In the genomic region with DNA sequence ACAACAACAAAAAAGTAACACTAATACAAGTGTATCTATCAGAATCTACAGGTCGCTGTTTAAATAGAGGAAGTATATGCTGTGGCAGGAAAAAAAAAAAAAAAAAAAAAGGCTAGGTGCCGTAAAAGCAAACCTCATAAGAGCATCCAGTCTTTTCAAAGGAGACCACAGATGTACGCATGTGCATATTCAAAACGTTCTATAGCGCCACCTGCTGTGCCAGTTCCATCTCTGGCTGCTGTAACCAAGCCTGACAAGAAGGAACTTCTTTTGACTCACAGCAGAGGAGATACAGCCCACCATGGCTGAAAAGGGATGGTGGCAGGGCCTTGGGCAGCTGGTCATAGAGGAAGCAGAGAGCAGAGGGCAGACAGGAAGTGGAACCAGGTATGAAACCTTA, we compare ENCODE assay signal across 38 mouse cellular contexts. TPM values are rescaled to one million over a fixed set of nuclear protein-coding genes. Genes with fewer than 3 reads are reported as not detected.
"Had no signal": no experiment of that assay in that cellular context is flagged by ENCODE, and none has a peak within 500 bp of the region (broad histone marks: within the 10 kb centered on the region; RNA-seq: fewer than 3 reads in every experiment).

No protein-coding gene starts in this region.

RNA-seq across cellular contexts. Expression of a gene that starts 39.0 kb away (rescaled TPM):
- total RNA-seq: gastrocnemius, adult 18-20 months; gastrocnemius, adult 8-10 months; gastrocnemius, postnatal 14 days; gastrocnemius, postnatal 36 days; heart, adult 18-20 months; heart, adult 8-10 months; heart, postnatal 10 days; heart, postnatal 25 days; heart, postnatal 4 days; hindbrain, postnatal 0 days; layer of hippocampus, adult 18-20 months; layer of hippocampus, adult 8-10 months; layer of hippocampus, postnatal 14 days; layer of hippocampus, postnatal 36 days; left cerebral cortex, adult 18-20 months; left cerebral cortex, adult 8-10 months; left cerebral cortex, postnatal 10 days; left cerebral cortex, postnatal 25 days; left cerebral cortex, postnatal 4 days; liver, adult 2 months had no signal
- polyA plus RNA-seq: gonadal fat pad, adult 2 months; heart, embryonic 10.5 days; heart, embryonic 12.5 days; heart, embryonic 14.5 days; heart, embryonic 16.5 days; hindbrain, embryonic 11.5 days; hindbrain, embryonic 13.5 days; hindbrain, embryonic 15.5 days; hindbrain, postnatal 0 days; intestine, embryonic 14.5 days; intestine, embryonic 16.5 days; kidney, adult 2 months; kidney, embryonic 15.5 days; kidney, postnatal 0 days; large intestine, adult 2 months; limb, embryonic 11.5 days; limb, embryonic 13.5 days; limb, embryonic 15.5 days; liver, adult 2 months; liver, embryonic 13.5 days had no signal
